Mouse (Mus musculus) lung, embryonic 14.5 days (tissue): ENCODE measurements around the gene Nr2c2. TPM values are rescaled to one million over a fixed set of nuclear protein-coding genes. Genes with fewer than 3 reads are reported as not detected.
"Not testable (repeated sequence)": the region's sequence is repeated elsewhere in the genome, so short reads cannot be mapped to it uniquely, and the experiment has no call there.

ENCODE experiments used
- ATAC-seq: fragments of 200-750 bp; cut with Nextera tagmentation; 2 replicates; pipeline ENCODE4 v1.8.0; 2017; ENCODE audit warnings: mild to moderate bottlenecking, moderate TSS enrichment, moderate library complexity; ENCODE audit not compliant: insufficient read depth
- DNase-seq: peaks from one replicate; pipeline ENCODE4 v3.0.0-alpha.2; 2015
- H3K27ac ChIP-seq: fragments of 300-500 bp; sonication (generic); 2 replicates; pipeline ENCODE4 v1.5.1; 2014; ENCODE audit warnings: low read depth, mild to moderate bottlenecking, moderate library complexity
- H3K27me3 ChIP-seq: fragments of 300-500 bp; sonication (generic); 2 replicates; pipeline ENCODE4 v1.6.1; 2014; ENCODE audit warnings: low read length, control low read depth; ENCODE audit not compliant: insufficient read depth
- H3K36me3 ChIP-seq: fragments of 300-500 bp; sonication (generic); 2 replicates; pipeline ENCODE4 v1.6.1; 2014; ENCODE audit warnings: control low read depth; ENCODE audit not compliant: insufficient read depth
- H3K4me1 ChIP-seq: fragments of 300-500 bp; sonication (generic); 2 replicates; pipeline ENCODE4 v1.6.1; 2014; ENCODE audit warnings: antibody characterized with exemption, control low read depth; ENCODE audit not compliant: insufficient read depth
- H3K4me2 ChIP-seq: fragments of 300-500 bp; sonication (generic); 2 replicates; pipeline ENCODE4 v1.6.1; 2014; ENCODE audit warnings: mild to moderate bottlenecking
- H3K4me3 ChIP-seq: fragments of 300-500 bp; sonication (generic); 2 replicates; pipeline ENCODE4 v1.5.1; 2014; ENCODE audit warnings: low read depth, low read length
- H3K9ac ChIP-seq: fragments of 300-500 bp; sonication (generic); 2 replicates; pipeline ENCODE4 v1.6.1; 2014
- H3K9me3 ChIP-seq: fragments of 300-500 bp; sonication (generic); 2 replicates; pipeline ENCODE4 v1.6.1; 2016; ENCODE audit warnings: low read depth, low read length, control low read depth
- CTCF ChIP-seq: IDR thresholded peaks from 2 replicates; pipeline ENCODE4 v1.5.1; 2016; ENCODE audit warnings: antibody characterized with exemption, low read depth
- WGBS: fragments of 180-500 bp; shearing (Covaris S2); extraction: QIAGEN DNeasy Blood & Tissue Kit; methylation state at CpG from one replicate; pipeline ENCODE4 v1.1.7; 2014; 5-methylcytosine and 5-hydroxymethylcytosine counted together
- polyA plus RNA-seq: library from polyadenylated mRNA; unstranded; fragments of >200 nt; fragmentation: Nextera tagmentation; extraction: Ambion mirVana; gene quantifications from 2 replicates; pipeline ENCODE4 v1.2.1, GENCODE M21; 2014

Nr2c2 gene
- polyA plus RNA-seq, 1 experiment from 2014 or later = 33.4 TPM

- no peaks in the 10 kb centered on the region for H3K9me3 ChIP-seq
- no peak overlapping the region for H3K27ac ChIP-seq
- TF ChIP-seq CTCF = peak; percentile 80
- H3K9ac ChIP-seq = no peak overlapping the region
- no peaks in the 10 kb centered on the region for H3K27me3 ChIP-seq
- H3K4me2 ChIP-seq = no peak overlapping the region
- H3K4me3 ChIP-seq = no peak overlapping the region
- no peak for ATAC-seq
- 45% methylated on average over 12 of the region's 12 CpGs for WGBS
- H3K36me3 ChIP-seq = 0 out of 2 replicates have a peak, but pooled peaks cover 3% of the 10 kb centered on the region
- peak; percentile 77 for DNase-seq
- no peaks in the 10 kb centered on the region for H3K4me1 ChIP-seq
Observed at GRCm38 (mm10) chr6:92065721-92066496, 25.3 kb upstream of the Nr2c2 start.

GRCm38 (mm10) chr6:92067146-92067790 is 23.9 kb upstream of the Nr2c2 start:
- Histone ChIP-seq H3K4me3 (no peak overlapping the region), H3K9me3 (no peaks in the 10 kb centered on the region), H3K36me3 (0 out of 2 replicates have a peak, but pooled peaks cover 3% of the 10 kb centered on the region), H3K27ac (no peak overlapping the region), H3K4me1 (no peaks in the 10 kb centered on the region), H3K4me2 (no peak overlapping the region), H3K27me3 (no peaks in the 10 kb centered on the region), H3K9ac (no peak overlapping the region)
- ATAC-seq (peak; percentile 79), DNase-seq (peak; percentile 88)
- peak; percentile 99 for TF ChIP-seq CTCF
- WGBS = 31% methylated on average over 16 of the region's 16 CpGs

DNA sequence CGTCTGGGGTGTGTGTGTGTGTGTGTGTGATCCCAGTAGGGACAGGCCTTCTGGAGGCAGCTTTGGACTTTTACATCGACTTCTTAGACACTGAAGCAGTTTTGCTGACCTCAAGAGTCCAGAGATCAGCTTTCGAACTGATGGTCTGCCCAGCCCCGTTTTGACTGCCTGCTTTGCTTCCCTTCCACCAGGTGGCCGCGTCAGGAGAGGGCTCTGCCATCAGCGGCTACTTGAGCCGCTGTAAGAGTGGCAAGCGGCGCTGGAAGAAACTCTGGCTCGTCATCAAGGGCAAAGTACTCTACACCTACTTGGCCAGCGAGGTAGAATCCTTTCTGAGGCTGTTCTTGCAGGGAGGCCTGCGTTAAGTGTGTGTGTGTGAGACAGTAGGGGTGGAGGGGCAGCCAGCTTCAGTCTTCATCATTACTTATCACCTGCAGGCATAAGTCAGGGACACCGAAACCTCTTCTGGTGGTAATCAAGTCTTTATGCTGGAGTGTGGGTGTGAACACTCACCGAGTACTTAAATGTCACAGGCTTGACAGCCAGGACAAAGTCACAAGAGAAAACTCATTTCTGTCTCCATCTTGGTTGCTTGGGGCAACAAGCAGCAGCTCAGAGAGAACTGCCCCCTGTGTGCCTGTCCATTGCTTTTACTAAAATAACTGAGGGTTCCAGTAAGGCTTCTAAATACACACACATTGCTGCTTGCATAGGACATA is 19.9 kb upstream of the Nr2c2 start:
- DNase-seq = peak; percentile 45
- no peaks in the 10 kb centered on the region for H3K4me1 ChIP-seq
- H3K9me3 ChIP-seq = no peaks in the 10 kb centered on the region
- ATAC-seq = no peak
- H3K27ac ChIP-seq = no peak overlapping the region
- H3K4me3 ChIP-seq = no peak overlapping the region
- no peak overlapping the region for H3K4me2 ChIP-seq
- H3K27me3 ChIP-seq = no peaks in the 10 kb centered on the region
- TF ChIP-seq CTCF = peak; percentile 53
- 42% methylated on average over 15 of the region's 15 CpGs for WGBS
- H3K9ac ChIP-seq = no peak overlapping the region
- 0 out of 2 replicates have a peak, but pooled peaks cover 5% of the 10 kb centered on the region for H3K36me3 ChIP-seq

DNA sequence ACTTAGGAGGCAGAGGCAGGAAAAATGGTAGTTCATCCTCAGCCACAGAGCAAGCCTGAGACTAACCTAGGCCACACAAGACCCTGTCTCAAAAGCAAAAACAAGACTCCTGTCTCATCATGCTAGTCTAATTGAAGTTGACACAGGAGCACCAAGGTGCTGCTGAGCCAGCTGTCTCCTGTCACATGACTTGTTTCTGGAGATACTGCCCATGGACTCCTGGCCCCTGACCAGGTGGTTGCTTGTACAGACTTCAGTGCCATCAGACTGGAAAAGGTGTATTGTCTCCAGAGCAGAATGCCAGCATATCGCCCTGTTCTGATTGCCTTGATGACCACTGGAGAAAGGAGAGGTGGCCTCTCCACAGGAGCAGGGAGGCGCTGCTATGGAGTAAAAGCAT is 10.5 kb upstream of the Nr2c2 start:
- WGBS = 92% methylated on average over 2 of the region's 2 CpGs
- Histone ChIP-seq H3K9me3 (no peaks in the 10 kb centered on the region), H3K4me3 (no peak overlapping the region), H3K4me1 (no peaks in the 10 kb centered on the region), H3K27me3 (no peaks in the 10 kb centered on the region), H3K9ac (no peak overlapping the region), H3K36me3 (no peaks in the 10 kb centered on the region), H3K27ac (no peak overlapping the region), H3K4me2 (no peak overlapping the region)
- no peak for TF ChIP-seq CTCF
- ATAC-seq (no peak), DNase-seq (no peak)

DNA sequence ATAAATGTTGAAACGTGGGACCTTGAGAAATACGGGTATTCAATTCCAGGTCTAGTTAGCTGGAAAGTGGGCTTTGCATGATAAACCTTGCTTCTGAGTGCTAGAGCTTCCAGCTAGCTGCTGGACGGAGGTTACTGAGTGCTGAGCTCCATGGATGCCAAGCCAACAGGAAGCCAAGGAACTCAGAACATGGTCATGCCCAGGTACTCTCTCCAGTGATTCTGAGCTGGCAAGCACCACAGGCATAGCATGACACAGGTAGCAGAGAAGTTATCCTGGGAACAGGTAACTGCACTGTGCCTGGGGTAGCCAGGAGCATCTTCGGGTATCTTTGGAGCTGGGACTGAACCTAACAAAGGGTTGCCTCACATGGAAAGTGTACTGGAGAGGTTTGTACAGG is 8.4 kb upstream of the Nr2c2 start:
- Histone ChIP-seq H3K4me3 (no peak overlapping the region), H3K4me2 (no peak overlapping the region), H3K27ac (no peak overlapping the region), H3K4me1 (no peaks in the 10 kb centered on the region), H3K9me3 (no peaks in the 10 kb centered on the region), H3K9ac (no peak overlapping the region), H3K36me3 (no peaks in the 10 kb centered on the region), H3K27me3 (no peaks in the 10 kb centered on the region)
- WGBS = 78% methylated on average over 4 of the region's 4 CpGs
- ATAC-seq (no peak), DNase-seq (no peak)
- TF ChIP-seq CTCF = no peak

- Histone ChIP-seq H3K4me3 (no peak overlapping the region), H3K27ac (no peak overlapping the region), H3K27me3 (no peaks in the 10 kb centered on the region), H3K4me1 (no peaks in the 10 kb centered on the region), H3K4me2 (no peak overlapping the region), H3K9ac (no peak overlapping the region), H3K9me3 (no peaks in the 10 kb centered on the region), H3K36me3 (no peaks in the 10 kb centered on the region)
- no peak for TF ChIP-seq CTCF
- ATAC-seq (no peak), DNase-seq (no peak)
- 80% methylated on average over 3 of the region's 3 CpGs for WGBS
Observed at GRCm38 (mm10) chr6:92084932-92085331, 6.3 kb upstream of the Nr2c2 start.

- not testable (repeated sequence) for DNase-seq, ATAC-seq, H3K27me3 ChIP-seq, H3K9ac ChIP-seq, H3K4me2 ChIP-seq, H3K27ac ChIP-seq, H3K9me3 ChIP-seq, H3K36me3 ChIP-seq, H3K4me3 ChIP-seq
- WGBS = 84% methylated on average over 7 of the region's 7 CpGs
- peaks cover 11% of the 10 kb centered on the region; the same call in 1 of the 2 replicates for H3K4me1 ChIP-seq
Observed at GRCm38 (mm10) chr6:92089141-92089540, 2.0 kb upstream of the Nr2c2 start.
